Mouse (Mus musculus) lung, embryonic 16.5 days (tissue): Measurements from ENCODE around the gene Itgae. TPM values are rescaled to one million over a fixed set of nuclear protein-coding genes. Genes with fewer than 3 reads are reported as not detected.
A peak's percentile ranks its signal among the peaks of the same experiment; 100 is the strongest.

Source experiments
- ATAC-seq: fragments of 200-750 bp; cut with Nextera tagmentation; 2 replicates; pipeline ENCODE4 v1.8.0; 2017; ENCODE audit warnings: low read depth, mild to moderate bottlenecking, moderate library complexity
- H3K27ac ChIP-seq: fragments of 300-500 bp; sonication (generic); 2 replicates; pipeline ENCODE4 v1.5.1; 2014; ENCODE audit warnings: mild to moderate bottlenecking, control low read depth, low read length
- H3K27me3 ChIP-seq: fragments of 300-500 bp; sonication (generic); 2 replicates; pipeline ENCODE4 v1.6.1; 2014; ENCODE audit warnings: low read depth, low read length, mixed read lengths; ENCODE audit not compliant: control insufficient read depth, insufficient read depth
- H3K36me3 ChIP-seq: fragments of 300-500 bp; sonication (generic); 2 replicates; pipeline ENCODE4 v1.6.1; 2014; ENCODE audit warnings: low read length; ENCODE audit not compliant: control insufficient read depth, insufficient read depth
- H3K4me1 ChIP-seq: fragments of 300-500 bp; sonication (generic); replicated peaks from 2 replicates; pipeline ENCODE4 v1.6.1; 2014; ENCODE audit warnings: low read length, mixed read lengths; ENCODE audit not compliant: control insufficient read depth, insufficient read depth
- H3K4me2 ChIP-seq: fragments of 300-500 bp; sonication (generic); 2 replicates; pipeline ENCODE4 v1.6.1; 2014; ENCODE audit warnings: low read depth, low read length, control low read depth
- H3K4me3 ChIP-seq: fragments of 300-500 bp; sonication (generic); 2 replicates; pipeline ENCODE4 v1.5.1; 2014; ENCODE audit warnings: mild to moderate bottlenecking, low read length, control low read depth
- H3K9ac ChIP-seq: fragments of 300-500 bp; sonication (generic); 2 replicates; pipeline ENCODE4 v1.6.1; 2014; ENCODE audit warnings: low read length, control low read depth
- H3K9me3 ChIP-seq: fragments of 300-500 bp; sonication (generic); 2 replicates; pipeline ENCODE4 v1.6.1; 2016; ENCODE audit warnings: low read length; ENCODE audit not compliant: control insufficient read depth
- WGBS: fragments of 180-500 bp; shearing (Covaris S2); extraction: QIAGEN DNeasy Blood & Tissue Kit; methylation state at CpG from one replicate; pipeline ENCODE4 v1.1.7; 2014; 5-methylcytosine and 5-hydroxymethylcytosine counted together
- polyA plus RNA-seq: library from polyadenylated mRNA; unstranded; fragments of >200 nt; fragmentation: Nextera tagmentation; extraction: Ambion mirVana; gene quantifications from 2 replicates; pipeline ENCODE4 v1.2.1, GENCODE M21; 2015

Itgae gene
- polyA plus RNA-seq, 1 experiment from 2014 or later: 0.63 TPM

DNA sequence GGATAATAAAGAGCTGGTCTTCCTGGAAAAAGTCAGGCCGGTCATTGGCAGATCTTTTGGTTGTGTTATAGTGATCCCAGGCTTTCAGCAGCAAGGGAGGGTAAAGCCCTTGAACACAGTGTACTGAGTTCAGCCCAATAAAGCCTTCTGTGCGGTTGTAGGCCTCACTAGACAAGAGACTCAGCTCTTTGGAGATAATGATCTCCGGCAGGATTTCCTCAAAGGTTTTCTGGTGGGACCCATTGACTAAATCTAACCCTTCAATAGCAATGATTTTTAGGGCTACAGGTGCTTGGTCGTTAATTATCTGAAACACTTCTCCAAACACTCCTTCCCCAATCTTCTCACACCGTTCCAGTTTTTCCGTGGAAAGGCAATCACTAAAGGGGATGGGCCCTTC is 46.2 kb downstream of the Itgae start:
- no peaks in the 10 kb centered on the region for H3K27me3 ChIP-seq
- H3K9me3 ChIP-seq: no peaks in the 10 kb centered on the region
- no peak for ATAC-seq
- H3K27ac ChIP-seq: no peak overlapping the region
- H3K36me3 ChIP-seq: no peaks in the 10 kb centered on the region
- H3K4me2 ChIP-seq: peak overlapping the region; percentile 80
- WGBS: 59% methylated on average over 6 of the region's 6 CpGs
- peak overlapping the region; percentile 95 for H3K4me3 ChIP-seq
- H3K9ac ChIP-seq: peak overlapping the region; percentile 84
- H3K4me1 ChIP-seq: peaks cover 32% of the 10 kb centered on the region

DNA sequence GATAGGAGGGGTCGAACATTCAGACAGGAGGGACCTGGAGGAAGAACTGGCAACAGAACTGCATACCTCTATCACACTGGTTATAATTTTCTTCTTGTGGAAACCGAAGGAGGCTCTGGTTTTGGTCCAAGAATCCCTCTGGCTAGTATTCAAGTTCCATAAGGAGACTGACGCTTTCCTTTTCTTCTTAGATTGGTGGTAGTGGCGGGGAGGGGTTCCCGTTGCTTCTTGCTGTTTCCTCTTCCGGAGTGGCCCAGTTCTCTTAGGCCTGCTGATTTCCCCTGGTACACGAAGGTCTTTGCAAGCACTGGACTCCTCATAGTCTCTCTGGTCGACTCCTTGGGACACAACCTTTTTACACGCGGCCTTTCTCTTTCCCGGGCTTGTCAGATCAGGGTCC is 46.7 kb downstream of the Itgae start:
- H3K27me3 ChIP-seq: no peaks in the 10 kb centered on the region
- H3K4me3 ChIP-seq: peak overlapping the region; percentile 95
- peak overlapping the region; percentile 48; the same call in 1 of the 2 replicates for H3K27ac ChIP-seq
- H3K9ac ChIP-seq: peak overlapping the region; percentile 84
- 13% methylated on average over 11 of the region's 11 CpGs for WGBS
- H3K4me2 ChIP-seq: peak overlapping the region; percentile 80
- H3K9me3 ChIP-seq: no peaks in the 10 kb centered on the region
- ATAC-seq: no peak
- H3K36me3 ChIP-seq: no peaks in the 10 kb centered on the region
- H3K4me1 ChIP-seq: peaks cover 32% of the 10 kb centered on the region

GRCm38 (mm10) chr11:73137591-73138501 is 47.5 kb downstream of the Itgae start, which contains the start of gene Haspin:
Gene Haspin (minus strand): TSS chr11:73138294.
- Histone ChIP-seq H3K4me1 (peaks cover 32% of the 10 kb centered on the region), H3K4me2 (peak within 1 kb of the TSS; percentile 80), H3K4me3 (peak within 1 kb of the TSS; percentile 95), H3K9ac (peak within 1 kb of the TSS; percentile 84), H3K27me3 (no peaks in the 10 kb centered on the region), H3K27ac (peak within 1 kb of the TSS; percentile 48), H3K36me3 (no peaks in the 10 kb centered on the region), H3K9me3 (no peaks in the 10 kb centered on the region)
- under 1% methylated on average over 79 of the region's 84 CpGs for WGBS
- peak; percentile 98 for ATAC-seq

DNA sequence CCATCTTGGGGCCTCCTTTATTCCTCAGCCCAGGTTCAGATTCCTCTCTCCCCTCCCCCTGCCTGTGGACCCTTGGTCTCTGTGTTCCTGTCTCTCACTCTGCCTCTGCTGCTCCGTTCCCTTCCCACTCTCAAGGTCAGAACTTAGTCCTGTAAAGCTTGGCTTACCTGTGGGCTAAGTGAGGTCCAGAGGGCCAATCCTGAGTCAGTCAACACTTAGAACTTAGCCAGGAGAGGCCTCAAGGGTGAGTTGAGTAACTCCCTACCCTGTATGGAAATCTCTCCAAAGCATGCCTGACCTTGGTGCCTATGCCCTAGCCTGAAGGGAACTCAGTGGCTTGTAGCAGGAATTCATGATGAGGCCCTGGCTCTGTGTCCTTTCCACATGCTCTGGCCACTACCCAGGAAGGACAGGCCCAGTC is 53.9 kb downstream of the Itgae start:
- Histone ChIP-seq H3K36me3 (no peaks in the 10 kb centered on the region), H3K27ac (no peak overlapping the region)
- peak; percentile 79 for ATAC-seq

DNA sequence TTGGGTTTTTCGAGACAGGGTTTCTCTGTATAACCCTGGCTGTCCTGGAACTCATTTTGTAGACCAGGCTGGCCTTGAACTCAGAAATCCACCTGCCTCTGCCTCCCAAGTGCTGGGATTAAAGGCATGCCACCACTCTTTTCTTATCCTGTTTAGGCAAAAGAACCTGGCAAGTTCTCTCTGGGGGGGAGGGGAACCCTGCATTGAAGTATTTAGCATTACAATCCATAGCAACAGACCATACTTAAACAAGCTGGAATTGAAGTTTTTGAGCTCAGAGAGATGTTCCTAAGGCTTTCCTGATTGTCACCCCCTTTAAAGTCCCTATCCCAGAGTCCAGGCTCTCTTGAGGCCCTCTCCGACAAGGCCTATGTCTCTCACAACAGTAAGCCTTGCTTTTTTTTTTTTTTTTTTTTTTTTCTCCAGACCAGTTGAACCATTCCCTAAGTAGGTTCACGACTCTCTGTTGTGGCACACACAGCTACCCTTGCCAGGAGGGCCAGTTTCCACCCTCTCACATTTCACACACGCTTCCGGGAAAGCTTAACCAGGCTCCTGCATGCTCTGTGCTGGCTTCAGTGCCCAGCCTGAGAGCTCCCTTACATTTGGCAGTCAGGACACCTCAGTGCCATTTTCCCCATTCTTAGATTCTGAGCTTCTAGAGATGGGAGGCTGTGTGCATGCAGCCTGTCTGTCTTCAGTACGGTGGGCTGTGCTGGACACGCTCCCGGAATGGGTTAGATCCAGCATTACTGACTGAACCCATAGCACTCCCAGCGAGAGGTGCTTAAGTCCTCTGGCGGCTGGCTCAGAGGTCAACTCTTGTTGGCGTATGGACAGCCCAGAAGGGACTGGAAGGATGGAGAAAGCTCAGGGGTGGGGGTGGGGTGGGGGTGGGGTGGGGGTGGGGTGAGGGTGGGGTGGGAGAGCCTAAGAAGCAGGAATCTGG is 55.9 kb downstream of the Itgae start:
- no peak overlapping the region for H3K27ac ChIP-seq
- no peaks in the 10 kb centered on the region for H3K36me3 ChIP-seq
- no peak overlapping the region for H3K9ac ChIP-seq
- peaks cover 3% of the 10 kb centered on the region; the same call in 1 of the 2 replicates for H3K4me1 ChIP-seq
- no peaks in the 10 kb centered on the region for H3K27me3 ChIP-seq
- no peak overlapping the region for H3K4me3 ChIP-seq
- H3K4me2 ChIP-seq: no peak overlapping the region
- WGBS: 44% methylated on average over 11 of the region's 11 CpGs
- H3K9me3 ChIP-seq: no peaks in the 10 kb centered on the region
- no peak for ATAC-seq

More for the DNA sequence above, 53.9 kb downstream of the Itgae start:
- H3K9me3 ChIP-seq: no peaks in the 10 kb centered on the region
- H3K27me3 ChIP-seq: no peaks in the 10 kb centered on the region
- no peak overlapping the region for H3K4me3 ChIP-seq
- peaks cover 3% of the 10 kb centered on the region; the same call in 1 of the 2 replicates for H3K4me1 ChIP-seq
- WGBS: 45% methylated on average over 1 of the region's 1 CpGs
- H3K4me2 ChIP-seq: no peak overlapping the region
- H3K9ac ChIP-seq: no peak overlapping the region

GRCm38 (mm10) chr11:73146975-73147365 is 56.6 kb downstream of the Itgae start:
- peaks cover 3% of the 10 kb centered on the region; the same call in 1 of the 2 replicates for H3K4me1 ChIP-seq
- no peaks in the 10 kb centered on the region for H3K36me3 ChIP-seq
- no peak for ATAC-seq
- no peak overlapping the region for H3K9ac ChIP-seq
- H3K4me2 ChIP-seq: no peak overlapping the region
- no peak overlapping the region for H3K4me3 ChIP-seq
- H3K27ac ChIP-seq: no peak overlapping the region
- WGBS: 41% methylated on average over 7 of the region's 7 CpGs
- no peaks in the 10 kb centered on the region for H3K27me3 ChIP-seq
- H3K9me3 ChIP-seq: no peaks in the 10 kb centered on the region

DNA sequence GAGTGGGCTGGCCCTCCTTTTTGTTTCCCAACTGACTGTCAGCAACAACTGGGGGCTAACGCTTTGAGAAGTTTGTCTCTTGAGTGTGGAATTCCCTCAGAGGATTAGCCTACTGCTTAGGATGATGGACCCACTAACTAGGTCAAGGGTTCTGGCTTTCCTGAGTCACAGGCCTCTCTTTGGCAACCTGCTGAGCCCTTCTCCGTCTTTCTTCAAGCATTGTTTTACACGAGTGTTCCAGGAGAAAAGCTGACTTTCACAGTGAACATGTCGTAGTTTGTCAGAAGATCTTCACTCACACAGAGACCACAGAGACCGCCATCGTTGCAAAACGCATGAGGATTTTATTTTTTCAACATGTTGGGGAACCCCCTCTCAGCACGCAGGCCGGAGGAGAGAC is 57.8 kb downstream of the Itgae start:
- Histone ChIP-seq H3K4me2 (no peak overlapping the region), H3K9ac (no peak overlapping the region), H3K27me3 (no peaks in the 10 kb centered on the region), H3K9me3 (no peaks in the 10 kb centered on the region), H3K4me1 (peaks cover 3% of the 10 kb centered on the region; the same call in 1 of the 2 replicates), H3K27ac (no peak overlapping the region), H3K4me3 (no peak overlapping the region), H3K36me3 (no peaks in the 10 kb centered on the region)
- no peak for ATAC-seq
- 75% methylated on average over 9 of the region's 9 CpGs for WGBS

- 0 out of 2 replicates have a peak, but pooled peaks cover 1% of the 10 kb centered on the region for H3K4me1 ChIP-seq
- peaks cover 13% of the 10 kb centered on the region; the same call in 1 of the 2 replicates for H3K27me3 ChIP-seq
- no peak for ATAC-seq
- no peak overlapping the region for H3K9ac ChIP-seq
- no peak overlapping the region for H3K27ac ChIP-seq
- H3K4me2 ChIP-seq: no peak overlapping the region
- H3K4me3 ChIP-seq: no peak overlapping the region
- no peaks in the 10 kb centered on the region for H3K9me3 ChIP-seq
- H3K36me3 ChIP-seq: no peaks in the 10 kb centered on the region
- 69% methylated on average over 6 of the region's 6 CpGs for WGBS
These were observed 64.7 kb downstream of the Itgae start for GRCm38 (mm10) chr11:73155071-73155470.
